In the genomic region with DNA sequence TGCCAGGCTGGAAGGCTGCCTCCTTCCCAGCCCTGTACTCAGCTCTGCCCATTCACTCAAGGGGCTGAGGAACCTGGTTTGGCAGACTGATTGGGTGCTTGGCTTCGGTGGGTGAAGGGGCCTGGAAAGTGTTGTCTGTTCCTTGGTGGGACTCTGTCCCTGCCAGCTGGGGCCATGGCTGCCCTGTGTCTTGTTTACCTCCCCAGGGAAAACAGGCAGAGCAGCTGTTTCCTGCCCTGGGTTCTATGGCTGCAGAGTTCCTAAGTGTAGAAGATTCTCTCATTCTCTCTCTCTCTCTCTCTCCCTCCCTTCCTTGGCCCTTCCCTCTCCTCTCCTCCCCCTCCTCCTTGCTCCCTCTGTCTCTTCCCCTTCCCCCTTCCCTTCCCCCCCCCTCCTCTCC, we compare ENCODE assay signal across 20 mouse cellular contexts. TPM values are rescaled to one million over a fixed set of nuclear protein-coding genes. Genes with fewer than 3 reads are reported as not detected.
DNase-seq lines count a peak whose midpoint lies in the region; ATAC-seq and TF ChIP-seq lines count a peak whose summit lies in the region.
"Had no signal": no experiment of that assay in that cellular context is flagged by ENCODE, and none has a peak within 500 bp of the region (broad histone marks: within the 10 kb centered on the region; RNA-seq: fewer than 3 reads in every experiment).

No protein-coding gene starts in this region.

- H3K4me3 ChIP-seq in lung, embryonic 14.5 days (ENCODE audit: low read depth, low read length) = no peak overlapping the region
- H3K4me3 ChIP-seq in CH12.LX (replicated peaks in 1 of 3; ENCODE audit: low read depth in 2 of 3, low read length in 2 of 3, poor library complexity in 1 of 3) = no peak overlapping the region
- no peak overlapping the region for H3K4me3 ChIP-seq in intestine, embryonic 16.5 days (ENCODE audit: low read length)
- no peak overlapping the region for H3K4me3 ChIP-seq in kidney, adult 2 months (ENCODE audit: insufficient read depth, low read depth, low read length)
- H3K4me3 ChIP-seq: embryonic facial prominence, embryonic 13.5 days; kidney, embryonic 15.5 days; midbrain, embryonic 12.5 days; neural tube, embryonic 12.5 days had no signal

- H3K4me2 ChIP-seq in lung, embryonic 14.5 days = no peak overlapping the region
- H3K4me2 ChIP-seq in CH12.LX (ENCODE audit: insufficient read depth, low read depth, poor library complexity, severe bottlenecking) = no peak overlapping the region
- H3K4me2 ChIP-seq in intestine, embryonic 16.5 days (ENCODE audit: low read depth, low read length) = no peak overlapping the region
- H3K4me2 ChIP-seq: kidney, embryonic 15.5 days; midbrain, embryonic 12.5 days; neural tube, embryonic 12.5 days had no signal

- no peak for TF ChIP-seq CTCF in lung, embryonic 14.5 days (IDR thresholded peaks at IDR 0.05; ENCODE audit: low read depth)
- TF ChIP-seq CTCF in CH12.LX (conservative IDR thresholded peaks at IDR 0.05 in 1 of 2, IDR thresholded peaks at IDR 0.05 in 1 of 2; ENCODE audit: low read depth in 2 of 2, low read length in 2 of 2) = no peak
- TF ChIP-seq CTCF in kidney, adult 2 months (conservative IDR thresholded peaks at IDR 0.05; ENCODE audit: insufficient read depth, insufficient read length, low read depth, low read length) = no peak

- no peaks in the 10 kb centered on the region for H3K36me3 ChIP-seq in lung, embryonic 14.5 days (ENCODE audit: insufficient read depth)
- H3K36me3 ChIP-seq in CH12.LX (replicated peaks in 1 of 2; ENCODE audit: control insufficient read depth in 1 of 2, insufficient read depth in 1 of 2, low read length in 1 of 2) = no peaks in the 10 kb centered on the region
- no peaks in the 10 kb centered on the region for H3K36me3 ChIP-seq in intestine, embryonic 16.5 days (ENCODE audit: control insufficient read depth, insufficient read depth, low read length)
- no peaks in the 10 kb centered on the region for H3K36me3 ChIP-seq in kidney, adult 2 months (ENCODE audit: control insufficient read depth, insufficient read depth, low read length)
- H3K36me3 ChIP-seq: embryonic facial prominence, embryonic 13.5 days; kidney, embryonic 15.5 days; midbrain, embryonic 12.5 days; neural tube, embryonic 12.5 days had no signal

- H3K9me3 ChIP-seq in lung, embryonic 14.5 days (ENCODE audit: low read depth, low read length) = no peaks in the 10 kb centered on the region
- no peaks in the 10 kb centered on the region for H3K9me3 ChIP-seq in CH12.LX (replicated peaks; ENCODE audit: low read length)
- H3K9me3 ChIP-seq in intestine, embryonic 16.5 days (ENCODE audit: control insufficient read depth, low read length) = no peaks in the 10 kb centered on the region
- H3K9me3 ChIP-seq: embryonic facial prominence, embryonic 13.5 days; kidney, embryonic 15.5 days; midbrain, embryonic 12.5 days; neural tube, embryonic 12.5 days had no signal

- dilution Hi-C loops in CH12.LX (cut with MboI; ENCODE audit: extremely low pct_ligation_motif_present, extremely low pct_unique_long_range_greater_than_20kb, low sequenced_read_pairs) = loop anchor here (25.0 kb wide), 1 partner anchor 168 kb away; a partner anchor contains a TSS

- DNase-seq in heart, adult 11 months = peak; percentile 78
- no peak for DNase-seq in heart, postnatal 14 days
- DNase-seq in lung, embryonic 14.5 days = peak; percentile 25
- DNase-seq in lung, postnatal 10 days = no peak
- DNase-seq in CH12.LX (ENCODE audit: extremely low read depth) = no peak
- no peak for DNase-seq in kidney, adult 2 months
- DNase-seq: adrenal gland, postnatal 25 days; cerebellum, adult 2 months; gastrocnemius, postnatal 14 days; heart, postnatal 10 days; lung, postnatal 14 days; thymus, postnatal 14 days had no signal

- H3K27me3 ChIP-seq in lung, embryonic 14.5 days (ENCODE audit: insufficient read depth, low read length) = no peaks in the 10 kb centered on the region
- peaks cover 26% of the 10 kb centered on the region for H3K27me3 ChIP-seq in CH12.LX (replicated peaks)
- H3K27me3 ChIP-seq in intestine, embryonic 16.5 days (replicated peaks; ENCODE audit: control insufficient read depth, insufficient read depth, low read length) = no peaks in the 10 kb centered on the region
- H3K27me3 ChIP-seq in kidney, adult 2 months (replicated peaks; ENCODE audit: control insufficient read depth, insufficient read depth, low read length) = no peaks in the 10 kb centered on the region
- H3K27me3 ChIP-seq: embryonic facial prominence, embryonic 13.5 days; neural tube, embryonic 12.5 days; Patski had no signal

- H3K4me1 ChIP-seq in lung, embryonic 14.5 days (ENCODE audit: insufficient read depth) = peaks cover 3% of the 10 kb centered on the region; the same call in 1 of the 2 replicates
- H3K4me1 ChIP-seq in CH12.LX (ENCODE audit: control insufficient read depth in 1 of 2, insufficient read depth in 2 of 2) = peaks cover 4 to 19% of the 10 kb centered on the region in 2 experiments
- 0 out of 2 replicates have a peak, but pooled peaks cover 4% of the 10 kb centered on the region for H3K4me1 ChIP-seq in intestine, embryonic 16.5 days (ENCODE audit: control insufficient read depth, insufficient read depth, low read length)
- peaks cover 5% of the 10 kb centered on the region; the same call in 1 of the 2 replicates for H3K4me1 ChIP-seq in kidney, adult 2 months (ENCODE audit: control insufficient read depth, insufficient read depth, low read length)

- no peak for ATAC-seq in lung, embryonic 14.5 days (ENCODE audit: insufficient read depth)
- ATAC-seq in intestine, embryonic 16.5 days = peak; percentile 19; the same call in 1 of the 2 replicates
- ATAC-seq: activated CD4-positive, CD25-positive, alpha-beta regulatory T cell, adult 4 months; Patski had no signal

- no peak overlapping the region for H3K9ac ChIP-seq in lung, embryonic 14.5 days
- H3K9ac ChIP-seq in CH12.LX (ENCODE audit: insufficient read depth, low read depth) = no peak overlapping the region
- 0 out of 2 replicates have a peak overlapping the region, but pooled peaks have one; percentile 24 for H3K9ac ChIP-seq in intestine, embryonic 16.5 days (ENCODE audit: low read depth, low read length)
- H3K9ac ChIP-seq: kidney, embryonic 15.5 days; midbrain, embryonic 12.5 days; neural tube, embryonic 12.5 days had no signal

- no peak for TF ChIP-seq EP300 in CH12.LX (IDR thresholded peaks at IDR 0.05; ENCODE audit: low read length)

- no peak overlapping the region for H3K27ac ChIP-seq in lung, embryonic 14.5 days (ENCODE audit: low read depth)
- no peak overlapping the region for H3K27ac ChIP-seq in CH12.LX (ENCODE audit: insufficient read depth, low read depth)
- H3K27ac ChIP-seq in intestine, embryonic 16.5 days (ENCODE audit: low read length) = no peak overlapping the region
- no peak overlapping the region for H3K27ac ChIP-seq in kidney, adult 2 months (ENCODE audit: insufficient read depth, low read depth, low read length)
- H3K27ac ChIP-seq: embryonic facial prominence, embryonic 13.5 days; kidney, embryonic 15.5 days; midbrain, embryonic 12.5 days; neural tube, embryonic 12.5 days had no signal

- TF ChIP-seq RAD21 in CH12.LX (IDR thresholded peaks at IDR 0.05; ENCODE audit: low read depth, low read length) = no peak

- in situ Hi-C loops in CH12.LX (cut with MboI; ENCODE audit: low pct_ligation_motif_present, low pct_unique_long_range_greater_than_20kb, low sequenced_read_pairs) = no loop called here

- WGBS in lung, embryonic 14.5 days = 53% methylated on average over 1 of the region's 1 CpGs
- 53% methylated on average over 1 of the region's 1 CpGs for WGBS in intestine, embryonic 16.5 days
- 63% methylated on average over 1 of the region's 1 CpGs for WGBS in kidney, adult 2 months

- intact Hi-C loops in heart, postnatal 14 days (cut with DNase I) = no loop called here

- TF ChIP-seq POLR2A in CH12.LX (IDR thresholded peaks at IDR 0.05; ENCODE audit: low read depth, low read length) = no peak
- TF ChIP-seq POLR2A in kidney, adult 2 months (IDR thresholded peaks at IDR 0.05; ENCODE audit: low read depth, low read length) = no peak

- no peaks in the 10 kb centered on the region for H3K79me2 ChIP-seq in CH12.LX (replicated peaks; ENCODE audit: control insufficient read depth, extremely low read depth, insufficient read depth, poor library complexity, severe bottlenecking)

TF ChIP-seq in CH12.LX, 34 proteins besides CTCF, POLR2A, EP300 and RAD21:
- TF ChIP-seq TCF12 (IDR thresholded peaks at IDR 0.05; ENCODE audit: low read depth, low read length) = peak; percentile 35; the same call in 1 of the 2 replicates
- 0 out of 2 replicates have a peak, but pooled peaks have one; percentile 31 for TF ChIP-seq ETS1 (conservative IDR thresholded peaks at IDR 0.05; ENCODE audit: low read depth, low read length)
- TF ChIP-seq KAT2A (IDR thresholded peaks at IDR 0.05; ENCODE audit: insufficient replicate concordance, low read length) = no peak

RNA-seq across cellular contexts. Expression of a gene that starts 8.7 kb away (rescaled TPM):
- total RNA-seq in heart, postnatal 14 days (2021) = 10 to 100 TPM; 12.4 to 12.7 TPM
- polyA plus RNA-seq in lung, embryonic 14.5 days (2014; fragmentation: Nextera tagmentation; extraction: Ambion mirVana) = 31.4 and 35.1 TPM in 2 replicates
- total RNA-seq in CH12.LX (2012; rRNA removed) = 16.9 and 25.7 TPM in 2 replicates
- total RNA-seq in CH12.LX (2014; rRNA removed) = 21.2 and 25.5 TPM in 2 replicates
- polyA plus RNA-seq in CH12.LX (2012; ENCODE audit: insufficient read length, low read depth) = 17.9 and 18.5 TPM in 2 replicates
- 47.5 and 51.6 TPM in 2 replicates for polyA plus RNA-seq in intestine, embryonic 16.5 days (2015; fragmentation: Nextera tagmentation; extraction: Ambion mirVana)
- polyA plus RNA-seq in kidney, adult 2 months (2012; rRNA removed) = 69.4 and 74.9 TPM in 2 replicates

RNA-seq across cellular contexts. Expression of a gene that starts 44.9 kb away (rescaled TPM):
- 1 to 10 TPM; 1.3 to 1.9 TPM for total RNA-seq in heart, postnatal 14 days (2021)
- polyA plus RNA-seq in lung, embryonic 14.5 days (2014; fragmentation: Nextera tagmentation; extraction: Ambion mirVana) = 0.38 and 0.61 TPM in 2 replicates
- 0.63 and 0.68 TPM in 2 replicates for total RNA-seq in CH12.LX (2012; rRNA removed)
- 0.52 and 0.61 TPM in 2 replicates for total RNA-seq in CH12.LX (2014; rRNA removed)
- polyA plus RNA-seq in CH12.LX (2012; ENCODE audit: insufficient read length, low read depth) = 1.3 and 1.7 TPM in 2 replicates
- 2.4 TPM in 2 replicates for polyA plus RNA-seq in intestine, embryonic 16.5 days (2015; fragmentation: Nextera tagmentation; extraction: Ambion mirVana)
- polyA plus RNA-seq in kidney, adult 2 months (2012; rRNA removed) = 96.6 and 114 TPM in 2 replicates

RNA-seq across cellular contexts. Expression of a gene that starts 49.2 kb away (rescaled TPM):
- 1 to 10 TPM in 1 of 2 experiments, under 1 TPM in 1; 0.41 to 1.0 TPM for total RNA-seq in heart, postnatal 14 days (2021)
- 29.3 and 33.3 TPM in 2 replicates for polyA plus RNA-seq in lung, embryonic 14.5 days (2014; fragmentation: Nextera tagmentation; extraction: Ambion mirVana)
- 0.08 and 0.13 TPM in 2 replicates for total RNA-seq in CH12.LX (2012; rRNA removed)
- total RNA-seq in CH12.LX (2014; rRNA removed) = not detected in 2 replicates
- 0.06 and 0.15 TPM in 2 replicates for polyA plus RNA-seq in CH12.LX (2012; ENCODE audit: insufficient read length, low read depth)
- 0.33 and 0.53 TPM in 2 replicates for polyA plus RNA-seq in intestine, embryonic 16.5 days (2015; fragmentation: Nextera tagmentation; extraction: Ambion mirVana)
- polyA plus RNA-seq in kidney, adult 2 months (2012; rRNA removed) = 0.01 TPM in 1 of 2 replicates, not detected in the other
- total RNA-seq: adrenal gland, postnatal 25 days had no signal
- polyA plus RNA-seq: large intestine, adult 2 months had no signal

Comparison
In these comparisons a context has a peak if more than half of its experiments do, and no peak if none do; other contexts are left out.
1. DNase-seq: peak in heart, adult 11 months (single experiment) and lung, embryonic 14.5 days (single experiment); none in heart, postnatal 14 days (0 of 2), lung, postnatal 10 days (single experiment), CH12.LX (single experiment) and kidney, adult 2 months (single experiment).
2. RNA of a gene that starts 44.9 kb away (polyA plus RNA-seq): 96.6 to 114 TPM in kidney, adult 2 months; 2.4 TPM in intestine, embryonic 16.5 days, 1.3 to 1.7 TPM in CH12.LX and 0.38 to 0.61 TPM in lung, embryonic 14.5 days; every median in the first group is over 10 times any median in the second.
3. RNA of a gene that starts 49.2 kb away (polyA plus RNA-seq): 29.3 to 33.3 TPM in lung, embryonic 14.5 days; 0.33 to 0.53 TPM in intestine, embryonic 16.5 days, 0.06 to 0.15 TPM in CH12.LX and 0.01 TPM in kidney, adult 2 months; every median in the first group is over 10 times any median in the second.